Mouse (Mus musculus) C2C12 (cell line): ENCODE measurements around the gene Asb5.

Source experiments
- CEBPB ChIP-seq: IDR thresholded peaks from one replicate; pipeline ENCODE4 v1.6.1; 2011; ENCODE audit warnings: low read depth, mild to moderate bottlenecking, control low read depth, moderate library complexity
- CTCF ChIP-seq: IDR thresholded peaks from one replicate; pipeline ENCODE4 v1.5.1; 2011; ENCODE audit not compliant: control insufficient read depth, insufficient read depth, insufficient read length
- FOSL1 ChIP-seq: IDR thresholded peaks from one replicate; pipeline ENCODE4 v1.8.0; 2011; ENCODE audit warnings: mild to moderate bottlenecking, low read length; ENCODE audit not compliant: poor library complexity, insufficient read depth, severe bottlenecking
- MAX ChIP-seq: IDR thresholded peaks from one replicate; pipeline ENCODE4 v1.6.1; 2011; ENCODE audit warnings: mild to moderate bottlenecking, control low read depth
- MYOD1 ChIP-seq: IDR thresholded peaks from one replicate; pipeline ENCODE4 v1.6.1; 2011; ENCODE audit warnings: low read depth; ENCODE audit not compliant: control insufficient read depth, insufficient read length
- MYOG ChIP-seq: IDR thresholded peaks from one replicate; pipeline ENCODE4 v1.6.1; 2011; ENCODE audit not compliant: control insufficient read depth, insufficient read length; ENCODE audit errors: extremely low read depth
- USF1 ChIP-seq: IDR thresholded peaks from one replicate; pipeline ENCODE4 v1.6.1; 2011; ENCODE audit warnings: low read depth, mild to moderate bottlenecking, control low read depth, moderate library complexity

DNA sequence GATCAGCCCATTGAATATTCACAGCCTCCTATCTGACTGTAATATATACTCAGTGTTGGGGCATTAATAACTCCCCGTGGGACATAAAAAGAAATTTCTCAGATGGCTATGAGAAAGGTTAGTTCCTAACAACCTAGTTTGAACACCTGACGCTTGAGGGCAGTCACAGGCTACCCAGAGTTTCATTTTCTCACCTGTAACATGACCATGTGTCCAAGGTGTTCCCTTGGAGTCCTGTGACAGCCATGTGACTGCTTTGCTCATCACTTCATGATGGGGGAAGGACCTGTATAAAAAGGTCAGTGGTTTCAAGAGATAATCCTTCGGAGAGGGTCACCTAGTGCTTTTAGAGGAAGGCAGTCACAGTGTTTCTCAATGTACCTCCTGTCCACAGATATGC is 52.1 kb downstream of the Asb5 start:
- TF ChIP-seq CTCF (no peak), USF1 (no peak), MAX (no peak), MYOG (no peak), CEBPB (no peak), FOSL1 (no peak), MYOD1 (no peak)
